Mouse (Mus musculus) liver, adult 2 months (tissue): ENCODE data around the gene Birc2.

Source experiments
- CTCF ChIP-seq: fragments of 200-500 bp; IDR thresholded peaks from 2 replicates; pipeline ENCODE4 v1.5.1; 2011; ENCODE audit warnings: low read depth, low read length, control low read depth
- POLR2A ChIP-seq: fragments of 200-500 bp; IDR thresholded peaks from 2 replicates; pipeline ENCODE4 v1.6.1; 2011; ENCODE audit warnings: low read length, control low read depth; ENCODE audit not compliant: insufficient read depth; ENCODE audit errors: extremely low read depth

DNA sequence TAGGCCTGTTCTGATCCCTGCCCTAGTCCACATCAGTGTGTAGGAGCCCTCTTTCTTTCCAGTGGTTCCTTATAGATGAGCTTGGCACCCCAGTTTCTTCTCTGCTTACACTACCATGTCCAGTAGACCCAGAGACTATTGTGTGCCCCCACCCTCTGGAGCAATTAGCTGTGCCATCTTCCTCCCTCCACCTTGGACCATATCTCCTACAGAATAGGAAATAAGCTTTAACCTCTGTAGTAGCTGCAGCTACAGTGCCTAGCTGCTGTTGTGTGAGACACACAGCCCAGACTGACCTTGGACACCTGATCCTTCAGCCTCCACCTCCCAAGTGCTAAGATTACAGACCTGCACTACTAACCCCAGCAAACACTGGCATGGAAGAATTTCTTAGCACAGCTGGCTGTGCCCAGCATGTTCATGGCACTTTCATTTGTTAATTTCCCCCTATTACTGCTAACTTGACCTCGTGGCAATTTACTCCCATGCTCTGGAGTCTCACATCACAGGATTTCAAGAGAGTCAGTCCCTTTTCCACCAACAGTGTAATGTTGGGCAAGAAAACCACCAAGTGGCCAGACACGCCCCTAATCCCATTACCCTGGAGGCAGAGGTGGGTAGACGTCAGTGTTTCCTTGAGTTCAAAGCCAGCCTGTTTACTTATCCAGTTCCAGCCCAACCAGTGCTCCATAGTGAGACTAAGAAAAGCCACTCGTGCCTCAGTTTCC, 34.6 kb upstream of the Birc2 start:
- no peak for TF ChIP-seq CTCF
- no peak for TF ChIP-seq POLR2A
